Mouse (Mus musculus) kidney, postnatal 0 days (tissue): ENCODE measurements at regions not wholly inside any gene's neighbourhood (a gene's known extent, or its start where the extent isn't known, plus 50 kb on each side); places are given as distances from the start of the nearest gene placed in this dataset.

ENCODE experiments used
- ATAC-seq: fragments of 200-750 bp; cut with Nextera tagmentation; replicated peaks from 2 replicates; pipeline ENCODE4 v1.8.0; 2017; ENCODE audit warnings: low read depth, moderate number of reproducible peaks, moderate TSS enrichment, moderate library complexity; ENCODE audit not compliant: low FRiP score
- DNase-seq: peaks from one replicate; pipeline ENCODE4 v3.0.0-alpha.2; 2016; ENCODE audit warnings: low spot score
- H3K27ac ChIP-seq: fragments of 300-500 bp; sonication (generic); 2 replicates; pipeline ENCODE4 v1.5.1; 2014; ENCODE audit warnings: mild to moderate bottlenecking
- H3K27me3 ChIP-seq: fragments of 300-500 bp; sonication (generic); 2 replicates; pipeline ENCODE4 v1.6.1; 2014; ENCODE audit warnings: low read length, mixed read lengths; ENCODE audit not compliant: insufficient read depth
- H3K36me3 ChIP-seq: fragments of 300-500 bp; sonication (generic); 2 replicates; pipeline ENCODE4 v1.6.1; 2014; ENCODE audit warnings: low read length, mixed read lengths; ENCODE audit not compliant: insufficient read depth
- H3K4me1 ChIP-seq: fragments of 300-500 bp; sonication (generic); replicated peaks from 2 replicates; pipeline ENCODE4 v1.6.1; 2014; ENCODE audit warnings: antibody characterized with exemption, low read length, mixed read lengths; ENCODE audit not compliant: insufficient read depth
- H3K4me2 ChIP-seq: fragments of 300-500 bp; sonication (generic); 2 replicates; pipeline ENCODE4 v1.6.1; 2014; ENCODE audit warnings: mild to moderate bottlenecking, low read length, moderate library complexity, mixed read lengths
- H3K4me3 ChIP-seq: fragments of 300-500 bp; sonication (generic); replicated peaks from 2 replicates; pipeline ENCODE4 v1.5.1; 2014; ENCODE audit warnings: low read depth, low read length
- H3K9ac ChIP-seq: fragments of 300-500 bp; sonication (generic); 2 replicates; pipeline ENCODE4 v1.6.1; 2014; ENCODE audit warnings: low read depth, low read length
- H3K9me3 ChIP-seq: fragments of 300-500 bp; sonication (generic); replicated peaks from 2 replicates; pipeline ENCODE4 v1.6.1; 2016; ENCODE audit warnings: low read length, inconsistent platforms, mixed read lengths
- CTCF ChIP-seq: IDR thresholded peaks from 2 replicates; pipeline ENCODE4 v1.5.1; 2016; ENCODE audit warnings: antibody characterized with exemption, low read depth, mild to moderate bottlenecking, moderate library complexity
- WGBS: fragments of 180-500 bp; shearing (Covaris S2); extraction: QIAGEN DNeasy Blood & Tissue Kit; methylation state at CpG from one replicate; pipeline ENCODE4 v1.1.7; 2014; 5-methylcytosine and 5-hydroxymethylcytosine counted together

- H3K9me3 ChIP-seq: no peaks in the 10 kb centered on the region
- H3K4me3 ChIP-seq: no peak overlapping the region
- no peak; the same call in 1 of the 2 replicates for ATAC-seq
- 43% methylated on average over 20 of the region's 20 CpGs for WGBS
- no peak for DNase-seq
- no peak overlapping the region for H3K27ac ChIP-seq
- H3K27me3 ChIP-seq: no peaks in the 10 kb centered on the region
- no peak for TF ChIP-seq CTCF
- H3K4me2 ChIP-seq: no peak overlapping the region
- H3K36me3 ChIP-seq: no peaks in the 10 kb centered on the region
- no peak overlapping the region for H3K9ac ChIP-seq
- no peaks in the 10 kb centered on the region for H3K4me1 ChIP-seq
Measured at GRCm38 (mm10) chr3:66747073-66747710, 234.0 kb upstream of the Rsrc1 start.

- H3K4me2 ChIP-seq: no peak overlapping the region
- no peak overlapping the region for H3K27ac ChIP-seq
- DNase-seq (no peak), ATAC-seq (no peak)
- TF ChIP-seq CTCF: no peak
- H3K27me3 ChIP-seq: no peaks in the 10 kb centered on the region
- H3K4me3 ChIP-seq: no peak overlapping the region
- WGBS: 79% methylated on average over 3 of the region's 3 CpGs
- no peak overlapping the region for H3K9ac ChIP-seq
- H3K9me3 ChIP-seq: no peaks in the 10 kb centered on the region
- H3K4me1 ChIP-seq: no peaks in the 10 kb centered on the region
- no peaks in the 10 kb centered on the region for H3K36me3 ChIP-seq
Measured at GRCm38 (mm10) chr3:66758141-66758540, 223.0 kb upstream of the Rsrc1 start.

GRCm38 (mm10) chr3:66759841-66760240 lies 221.3 kb upstream of the Rsrc1 start:
- DNase-seq (no peak), ATAC-seq (no peak)
- Histone ChIP-seq H3K9me3 (no peaks in the 10 kb centered on the region), H3K4me2 (no peak overlapping the region), H3K36me3 (no peaks in the 10 kb centered on the region), H3K27ac (no peak overlapping the region), H3K9ac (no peak overlapping the region), H3K4me3 (no peak overlapping the region), H3K4me1 (no peaks in the 10 kb centered on the region), H3K27me3 (no peaks in the 10 kb centered on the region)
- TF ChIP-seq CTCF: no peak
- 82% methylated on average over 4 of the region's 4 CpGs for WGBS

GRCm38 (mm10) chr3:66762446-66762845 lies 218.7 kb upstream of the Rsrc1 start:
- no peaks in the 10 kb centered on the region for H3K27me3 ChIP-seq
- H3K4me1 ChIP-seq: no peaks in the 10 kb centered on the region
- TF ChIP-seq CTCF: no peak
- no peak overlapping the region for H3K4me2 ChIP-seq
- no peaks in the 10 kb centered on the region for H3K36me3 ChIP-seq
- ATAC-seq (no peak), DNase-seq (no peak)
- H3K27ac ChIP-seq: no peak overlapping the region
- H3K9me3 ChIP-seq: no peaks in the 10 kb centered on the region
- no peak overlapping the region for H3K4me3 ChIP-seq
- 83% methylated on average over 3 of the region's 3 CpGs for WGBS
- H3K9ac ChIP-seq: no peak overlapping the region

GRCm38 (mm10) chr3:66797351-66798010 lies 183.7 kb upstream of the Rsrc1 start:
- no peaks in the 10 kb centered on the region for H3K27me3 ChIP-seq
- no peak overlapping the region for H3K4me3 ChIP-seq
- 40% methylated on average over 12 of the region's 12 CpGs for WGBS
- no peak overlapping the region for H3K4me2 ChIP-seq
- no peaks in the 10 kb centered on the region for H3K4me1 ChIP-seq
- peak; percentile 61; the same call in 1 of the 2 replicates for ATAC-seq
- TF ChIP-seq CTCF: no peak
- H3K9me3 ChIP-seq: no peaks in the 10 kb centered on the region
- H3K9ac ChIP-seq: no peak overlapping the region
- H3K27ac ChIP-seq: no peak overlapping the region
- no peaks in the 10 kb centered on the region for H3K36me3 ChIP-seq
- peak; percentile 31 for DNase-seq

- 68% methylated on average over 5 of the region's 5 CpGs for whole genome bisulfite sequencing
- DNase-seq (no peak), ATAC-seq (no peak)
- H3K4me3 ChIP-seq: no peak overlapping the region
- H3K27ac ChIP-seq: no peak overlapping the region
- no peaks in the 10 kb centered on the region for H3K27me3 ChIP-seq
- H3K36me3 ChIP-seq: no peaks in the 10 kb centered on the region
- H3K9me3 ChIP-seq: no peaks in the 10 kb centered on the region
- no peaks in the 10 kb centered on the region for H3K4me1 ChIP-seq
- TF ChIP-seq CTCF: no peak
- no peak overlapping the region for H3K4me2 ChIP-seq
- no peak overlapping the region for H3K9ac ChIP-seq
Measured at GRCm38 (mm10) chr3:66798292-66798691, 182.9 kb upstream of the Rsrc1 start.
